Mouse (Mus musculus): ENCODE measurements around the gene Mlst8.

DNA sequence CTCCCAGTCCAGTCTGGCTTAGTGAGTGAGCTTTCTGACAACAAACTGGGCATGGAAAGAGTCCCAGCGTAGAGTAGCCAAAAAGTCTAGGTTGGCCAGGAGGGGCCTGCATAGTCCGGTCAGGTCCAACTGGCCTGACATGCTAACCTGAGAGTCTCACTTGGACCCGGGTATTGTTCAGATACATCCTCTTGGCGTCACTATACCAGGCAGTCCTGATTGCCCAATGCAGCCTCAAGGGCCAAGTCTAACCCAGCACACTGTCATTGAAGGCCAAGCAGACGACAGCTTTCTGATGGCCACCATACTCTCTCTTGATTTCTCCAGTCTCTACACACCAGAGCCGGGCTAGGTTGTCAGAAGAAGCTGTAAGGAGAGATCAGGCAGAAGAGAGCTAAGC lies 3.3 kb downstream of the Mlst8 start:
- TF ChIP-seq CTCF (IDR thresholded peaks at IDR 0.05; ENCODE audit: borderline replicate concordance, control insufficient read depth, extremely low read depth, insufficient read depth, low read length, poor library complexity) (no peak), POLR2A (IDR thresholded peaks at IDR 0.05; ENCODE audit: control insufficient read depth, extremely low read depth, insufficient read depth, low read length, poor library complexity) (no peak)
